Mouse (Mus musculus) heart, embryonic 12.5 days (tissue): ENCODE results near the gene Bzw2. TPM values are rescaled to one million over a fixed set of nuclear protein-coding genes. Genes with fewer than 3 reads are reported as not detected.

Experiments
- ATAC-seq: fragments of 200-750 bp; cut with Nextera tagmentation; 2 replicates; pipeline ENCODE4 v1.8.0; 2017; ENCODE audit warnings: moderate TSS enrichment, moderate library complexity; ENCODE audit not compliant: insufficient number of reproducible peaks, low FRiP score
- H3K27ac ChIP-seq: fragments of 300-500 bp; sonication (generic); 2 replicates; pipeline ENCODE4 v1.5.1; 2016; ENCODE audit warnings: mild to moderate bottlenecking, moderate library complexity; ENCODE audit not compliant: poor library complexity, severe bottlenecking
- H3K27me3 ChIP-seq: fragments of 300-500 bp; sonication (generic); replicated peaks from 2 replicates; pipeline ENCODE4 v1.6.1; 2016; ENCODE audit warnings: mild to moderate bottlenecking, moderate library complexity
- H3K36me3 ChIP-seq: fragments of 300-500 bp; sonication (generic); 2 replicates; pipeline ENCODE4 v1.6.1; 2016; ENCODE audit warnings: mild to moderate bottlenecking, moderate library complexity
- H3K4me1 ChIP-seq: fragments of 300-500 bp; sonication (generic); replicated peaks from 2 replicates; pipeline ENCODE4 v1.6.1; 2016; ENCODE audit warnings: mild to moderate bottlenecking
- H3K4me2 ChIP-seq: fragments of 300-500 bp; sonication (generic); 2 replicates; pipeline ENCODE4 v1.6.1; 2016; ENCODE audit warnings: mild to moderate bottlenecking, moderate library complexity
- H3K4me3 ChIP-seq: fragments of 300-500 bp; sonication (generic); 2 replicates; pipeline ENCODE4 v1.5.1; 2016; ENCODE audit warnings: mild to moderate bottlenecking
- H3K9ac ChIP-seq: fragments of 300-500 bp; sonication (generic); 2 replicates; pipeline ENCODE4 v1.6.1; 2016; ENCODE audit warnings: mild to moderate bottlenecking, moderate library complexity
- H3K9me3 ChIP-seq: fragments of 300-500 bp; sonication (generic); replicated peaks from 2 replicates; pipeline ENCODE4 v1.6.1; 2016; ENCODE audit warnings: mild to moderate bottlenecking, moderate library complexity
- WGBS: fragments of 180-500 bp; shearing (Covaris S2); methylation state at CpG from one replicate; pipeline ENCODE4 v1.1.7; 2016; 5-methylcytosine and 5-hydroxymethylcytosine counted together
- polyA plus RNA-seq: library from polyadenylated mRNA; unstranded; fragments of >200 nt; fragmentation: Nextera tagmentation; extraction: Ambion mirVana; gene quantifications from 2 replicates; pipeline ENCODE4 v1.2.1, GENCODE M21; 2016

The Bzw2 gene
- polyA plus RNA-seq, 1 experiment from 2014 or later = 218 TPM

GRCm38 (mm10) chr12:36103592-36103910 lies 54.3 kb downstream of the Bzw2 start:
- no peak for ATAC-seq
- no peak overlapping the region for H3K27ac ChIP-seq
- no peaks in the 10 kb centered on the region for H3K9me3 ChIP-seq
- H3K4me1 ChIP-seq = no peaks in the 10 kb centered on the region
- 89% methylated on average over 4 of the region's 4 CpGs for WGBS
- no peak overlapping the region for H3K4me3 ChIP-seq
- H3K4me2 ChIP-seq = no peak overlapping the region
- H3K36me3 ChIP-seq = peaks cover 55% of the 10 kb centered on the region
- no peak overlapping the region for H3K9ac ChIP-seq
- no peaks in the 10 kb centered on the region for H3K27me3 ChIP-seq

GRCm38 (mm10) chr12:36102733-36103591 lies 54.9 kb downstream of the Bzw2 start:
- ATAC-seq = no peak
- Histone ChIP-seq H3K27ac (no peak overlapping the region), H3K4me1 (no peaks in the 10 kb centered on the region), H3K36me3 (peaks cover 53% of the 10 kb centered on the region), H3K27me3 (no peaks in the 10 kb centered on the region), H3K9ac (no peak overlapping the region), H3K4me2 (no peak overlapping the region), H3K9me3 (no peaks in the 10 kb centered on the region), H3K4me3 (no peak overlapping the region)
- WGBS = 92% methylated on average over 8 of the region's 8 CpGs

GRCm38 (mm10) chr12:36095371-36095880 lies 62.5 kb downstream of the Bzw2 start:
- no peak overlapping the region for H3K9ac ChIP-seq
- H3K36me3 ChIP-seq = peaks cover 62% of the 10 kb centered on the region
- no peaks in the 10 kb centered on the region for H3K9me3 ChIP-seq
- H3K4me3 ChIP-seq = no peak overlapping the region
- 83% methylated on average over 7 of the region's 7 CpGs for WGBS
- no peak overlapping the region for H3K27ac ChIP-seq
- no peak for ATAC-seq
- no peaks in the 10 kb centered on the region for H3K27me3 ChIP-seq
- H3K4me2 ChIP-seq = no peak overlapping the region
- H3K4me1 ChIP-seq = no peaks in the 10 kb centered on the region

- no peaks in the 10 kb centered on the region for H3K9me3 ChIP-seq
- WGBS = 68% methylated on average over 8 of the region's 8 CpGs
- peaks cover 8% of the 10 kb centered on the region; the same call in 1 of the 2 replicates for H3K4me1 ChIP-seq
- no peaks in the 10 kb centered on the region for H3K27me3 ChIP-seq
- H3K36me3 ChIP-seq = peaks cover 54% of the 10 kb centered on the region
- no peak overlapping the region for H3K4me2 ChIP-seq
- no peak overlapping the region for H3K4me3 ChIP-seq
- H3K9ac ChIP-seq = no peak overlapping the region
- no peak for ATAC-seq
- no peak overlapping the region for H3K27ac ChIP-seq
Measured at GRCm38 (mm10) chr12:36093081-36093670, 64.7 kb downstream of the Bzw2 start.

- Histone ChIP-seq H3K36me3 (peaks cover 51% of the 10 kb centered on the region), H3K27ac (no peak overlapping the region), H3K27me3 (no peaks in the 10 kb centered on the region), H3K4me1 (peaks cover 8% of the 10 kb centered on the region; the same call in 1 of the 2 replicates), H3K4me3 (no peak overlapping the region), H3K9me3 (no peaks in the 10 kb centered on the region), H3K9ac (no peak overlapping the region), H3K4me2 (no peak overlapping the region)
- 90% methylated on average over 10 of the region's 10 CpGs for WGBS
- no peak for ATAC-seq
Measured at GRCm38 (mm10) chr12:36091964-36092363, 65.9 kb downstream of the Bzw2 start.

- WGBS = 60% methylated on average over 6 of the region's 6 CpGs
- Histone ChIP-seq H3K9ac (no peak overlapping the region), H3K4me1 (peaks cover 8% of the 10 kb centered on the region; the same call in 1 of the 2 replicates), H3K36me3 (peaks cover 30% of the 10 kb centered on the region), H3K27ac (no peak overlapping the region), H3K27me3 (no peaks in the 10 kb centered on the region), H3K4me2 (no peak overlapping the region), H3K4me3 (no peak overlapping the region), H3K9me3 (no peaks in the 10 kb centered on the region)
- ATAC-seq = no peak
Measured at GRCm38 (mm10) chr12:36089221-36089620, 68.7 kb downstream of the Bzw2 start.

GRCm38 (mm10) chr12:36088804-36089203 lies 69.1 kb downstream of the Bzw2 start:
- WGBS = 79% methylated on average over 1 of the region's 1 CpGs
- H3K9ac ChIP-seq = no peak overlapping the region
- no peak for ATAC-seq

GRCm38 (mm10) chr12:36085380-36085779 lies 72.5 kb downstream of the Bzw2 start:
- no peak for ATAC-seq
- H3K4me1 ChIP-seq = peaks cover 8% of the 10 kb centered on the region; the same call in 1 of the 2 replicates
- H3K27me3 ChIP-seq = no peaks in the 10 kb centered on the region

More at GRCm38 (mm10) chr12:36088804-36089203, 69.1 kb downstream of the Bzw2 start:
- H3K4me3 ChIP-seq = no peak overlapping the region
- H3K4me1 ChIP-seq = peaks cover 8% of the 10 kb centered on the region; the same call in 1 of the 2 replicates
- H3K27ac ChIP-seq = no peak overlapping the region
- H3K36me3 ChIP-seq = peaks cover 29% of the 10 kb centered on the region
- no peaks in the 10 kb centered on the region for H3K9me3 ChIP-seq
- no peak overlapping the region for H3K4me2 ChIP-seq
- H3K27me3 ChIP-seq = no peaks in the 10 kb centered on the region

GRCm38 (mm10) chr12:36078101-36078899 lies 79.6 kb downstream of the Bzw2 start:
- Histone ChIP-seq H3K36me3 (no peaks in the 10 kb centered on the region), H3K4me2 (no peak overlapping the region), H3K4me1 (peaks cover 5% of the 10 kb centered on the region; the same call in 1 of the 2 replicates), H3K9me3 (no peaks in the 10 kb centered on the region), H3K9ac (no peak overlapping the region), H3K27ac (no peak overlapping the region), H3K4me3 (no peak overlapping the region), H3K27me3 (no peaks in the 10 kb centered on the region)
- no peak for ATAC-seq
- 68% methylated on average over 4 of the region's 4 CpGs for WGBS

More at GRCm38 (mm10) chr12:36085380-36085779, 72.5 kb downstream of the Bzw2 start:
- no peak overlapping the region for H3K9ac ChIP-seq
- no peak overlapping the region for H3K27ac ChIP-seq
- no peak overlapping the region for H3K4me2 ChIP-seq
- H3K4me3 ChIP-seq = no peak overlapping the region
- WGBS = 87% methylated on average over 2 of the region's 2 CpGs
- H3K36me3 ChIP-seq = no peaks in the 10 kb centered on the region
- no peaks in the 10 kb centered on the region for H3K9me3 ChIP-seq

GRCm38 (mm10) chr12:36072860-36073259 lies 85.0 kb downstream of the Bzw2 start:
- 28% methylated on average over 5 of the region's 5 CpGs for WGBS
- Histone ChIP-seq H3K4me2 (no peak overlapping the region), H3K9me3 (no peaks in the 10 kb centered on the region), H3K4me3 (no peak overlapping the region), H3K9ac (no peak overlapping the region), H3K4me1 (peaks cover 12% of the 10 kb centered on the region), H3K36me3 (no peaks in the 10 kb centered on the region), H3K27me3 (no peaks in the 10 kb centered on the region), H3K27ac (no peak overlapping the region)
- no peak for ATAC-seq

- H3K36me3 ChIP-seq = no peaks in the 10 kb centered on the region
- no peak for ATAC-seq
- H3K4me3 ChIP-seq = no peak overlapping the region
- no peak overlapping the region for H3K4me2 ChIP-seq
- H3K9me3 ChIP-seq = no peaks in the 10 kb centered on the region
- H3K4me1 ChIP-seq = peaks cover 12% of the 10 kb centered on the region
- no peak overlapping the region for H3K27ac ChIP-seq
- no peak overlapping the region for H3K9ac ChIP-seq
- WGBS = 83% methylated on average over 4 of the region's 4 CpGs
- H3K27me3 ChIP-seq = no peaks in the 10 kb centered on the region
Measured at GRCm38 (mm10) chr12:36070231-36070630, 87.6 kb downstream of the Bzw2 start.
